Mouse (Mus musculus) neural tube, embryonic 11.5 days (tissue): Measurements from ENCODE around the gene Gnaz. TPM values are rescaled to one million over a fixed set of nuclear protein-coding genes. Genes with fewer than 3 reads are reported as not detected.

ENCODE experiments used
- ATAC-seq: fragments of 200-750 bp; cut with Nextera tagmentation; 2 replicates; pipeline ENCODE4 v1.8.0; 2017; ENCODE audit warnings: moderate number of reproducible peaks, mild to moderate bottlenecking, moderate TSS enrichment, moderate library complexity; ENCODE audit not compliant: insufficient read depth, low FRiP score, low TSS enrichment
- DNase-seq: peaks from one replicate; pipeline ENCODE4 v3.0.0-alpha.2; 2015; ENCODE audit warnings: low spot score
- H3K27ac ChIP-seq: fragments of 300-500 bp; sonication (generic); 2 replicates; pipeline ENCODE4 v1.5.1; 2014; ENCODE audit warnings: low read depth, mild to moderate bottlenecking, low read length
- H3K27me3 ChIP-seq: fragments of 300-500 bp; sonication (generic); 2 replicates; pipeline ENCODE4 v1.6.1; 2014; ENCODE audit warnings: mild to moderate bottlenecking, low read length, mixed read lengths; ENCODE audit not compliant: control insufficient read depth, insufficient read depth
- H3K36me3 ChIP-seq: fragments of 300-500 bp; sonication (generic); 2 replicates; pipeline ENCODE4 v1.6.1; 2014; ENCODE audit warnings: mild to moderate bottlenecking, low read length, moderate library complexity, mixed read lengths; ENCODE audit not compliant: control insufficient read depth, insufficient read depth
- H3K4me1 ChIP-seq: fragments of 300-500 bp; sonication (generic); 2 replicates; pipeline ENCODE4 v1.6.1; 2014; ENCODE audit warnings: low read length, mixed read lengths; ENCODE audit not compliant: control insufficient read depth, insufficient read depth
- H3K4me2 ChIP-seq: fragments of 300-500 bp; sonication (generic); 2 replicates; pipeline ENCODE4 v1.6.1; 2014; ENCODE audit warnings: low read depth, mild to moderate bottlenecking, moderate library complexity
- H3K4me3 ChIP-seq: fragments of 300-500 bp; sonication (generic); 2 replicates; pipeline ENCODE4 v1.5.1; 2014; ENCODE audit warnings: low read depth, low read length
- H3K9ac ChIP-seq: fragments of 300-500 bp; sonication (generic); 2 replicates; pipeline ENCODE4 v1.6.1; 2014; ENCODE audit warnings: mild to moderate bottlenecking, low read length
- H3K9me3 ChIP-seq: fragments of 300-500 bp; sonication (generic); 2 replicates; pipeline ENCODE4 v1.6.1; 2016; ENCODE audit warnings: low read length; ENCODE audit not compliant: control insufficient read depth
- WGBS: fragments of 180-500 bp; shearing (Covaris S2); extraction: QIAGEN DNeasy Blood & Tissue Kit; methylation state at CpG from one replicate; pipeline ENCODE4 v1.1.7; 2014; 5-methylcytosine and 5-hydroxymethylcytosine counted together
- polyA plus RNA-seq: library from polyadenylated mRNA; unstranded; fragments of >200 nt; fragmentation: Nextera tagmentation; extraction: Ambion mirVana; gene quantifications from 2 replicates; pipeline ENCODE4 v1.2.1, GENCODE M21; 2014

Gene Gnaz
- polyA plus RNA-seq, 1 experiment from 2014 or later: 16.0 TPM

GRCm38 (mm10) chr10:74981159-74981558 lies 14.2 kb downstream of the Gnaz start:
- Histone ChIP-seq H3K27me3 (no peaks in the 10 kb centered on the region), H3K4me1 (no peaks in the 10 kb centered on the region), H3K9me3 (no peaks in the 10 kb centered on the region), H3K36me3 (no peaks in the 10 kb centered on the region), H3K27ac (no peak overlapping the region), H3K4me3 (no peak overlapping the region), H3K4me2 (no peak overlapping the region), H3K9ac (no peak overlapping the region)
- 90% methylated on average over 12 of the region's 12 CpGs for WGBS
- no peak for DNase-seq
- ATAC-seq: no peak

- H3K4me3 ChIP-seq: no peak overlapping the region
- no peak overlapping the region for H3K4me2 ChIP-seq
- H3K27ac ChIP-seq: no peak overlapping the region
- no peaks in the 10 kb centered on the region for H3K27me3 ChIP-seq
- H3K36me3 ChIP-seq: no peaks in the 10 kb centered on the region
- no peak overlapping the region for H3K9ac ChIP-seq
- no peaks in the 10 kb centered on the region for H3K9me3 ChIP-seq
- DNase-seq: no peak
- H3K4me1 ChIP-seq: no peaks in the 10 kb centered on the region
- no peak for ATAC-seq
- 73% methylated on average over 8 of the region's 8 CpGs for WGBS
Measured at GRCm38 (mm10) chr10:74983176-74983575, 16.2 kb downstream of the Gnaz start.

GRCm38 (mm10) chr10:74987698-74988470 lies 20.9 kb downstream of the Gnaz start:
- Histone ChIP-seq H3K36me3 (no peaks in the 10 kb centered on the region; the same call in 1 of the 2 replicates), H3K4me1 (no peaks in the 10 kb centered on the region), H3K9me3 (no peaks in the 10 kb centered on the region), H3K27me3 (no peaks in the 10 kb centered on the region), H3K4me3 (no peak overlapping the region), H3K4me2 (no peak overlapping the region), H3K9ac (no peak overlapping the region), H3K27ac (no peak overlapping the region)
- no peak for DNase-seq
- no peak for ATAC-seq
- WGBS: 75% methylated on average over 14 of the region's 14 CpGs

DNA sequence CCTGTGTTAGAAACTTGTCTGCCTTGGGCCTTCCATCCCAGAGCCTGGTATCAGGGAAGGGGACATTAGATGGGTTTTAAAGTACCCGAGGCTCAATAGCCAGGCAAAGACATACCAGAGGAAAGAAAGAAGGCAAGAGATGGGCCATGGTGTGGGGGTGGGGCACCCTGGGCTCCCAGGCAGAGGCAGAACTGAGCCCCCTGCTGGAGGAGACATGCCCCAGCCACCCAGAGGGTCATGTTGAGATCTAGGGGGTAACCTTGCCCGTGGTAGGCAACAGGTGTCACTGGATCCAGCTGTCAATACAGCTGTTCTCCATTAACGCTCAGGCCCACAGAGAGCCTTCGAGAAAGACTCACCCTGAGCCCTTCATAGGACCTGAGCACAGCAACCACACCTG lies 22.8 kb downstream of the Gnaz start:
- DNase-seq: no peak
- H3K27ac ChIP-seq: no peak overlapping the region
- no peak overlapping the region for H3K4me2 ChIP-seq
- no peaks in the 10 kb centered on the region for H3K9me3 ChIP-seq
- WGBS: 71% methylated on average over 4 of the region's 4 CpGs
- H3K4me3 ChIP-seq: no peak overlapping the region
- peaks cover 4% of the 10 kb centered on the region; the same call in 1 of the 2 replicates for H3K4me1 ChIP-seq
- H3K27me3 ChIP-seq: no peaks in the 10 kb centered on the region
- no peak overlapping the region for H3K9ac ChIP-seq
- no peak for ATAC-seq
- H3K36me3 ChIP-seq: no peaks in the 10 kb centered on the region; the same call in 1 of the 2 replicates

GRCm38 (mm10) chr10:74990584-74991322 lies 23.8 kb downstream of the Gnaz start:
- Histone ChIP-seq H3K27me3 (no peaks in the 10 kb centered on the region), H3K36me3 (no peaks in the 10 kb centered on the region; the same call in 1 of the 2 replicates), H3K4me2 (0 out of 2 replicates have a peak overlapping the region, but pooled peaks have one; percentile 10), H3K4me1 (peaks cover 13% of the 10 kb centered on the region), H3K27ac (no peak overlapping the region), H3K4me3 (no peak overlapping the region), H3K9me3 (no peaks in the 10 kb centered on the region), H3K9ac (no peak overlapping the region)
- WGBS: 38% methylated on average over 26 of the region's 26 CpGs
- no peak for ATAC-seq
- DNase-seq: no peak

- Histone ChIP-seq H3K9ac (no peak overlapping the region), H3K27me3 (no peaks in the 10 kb centered on the region), H3K4me1 (peaks cover 20% of the 10 kb centered on the region), H3K36me3 (no peaks in the 10 kb centered on the region; the same call in 1 of the 2 replicates), H3K9me3 (no peaks in the 10 kb centered on the region), H3K4me3 (no peak overlapping the region), H3K27ac (no peak overlapping the region), H3K4me2 (no peak overlapping the region)
- DNase-seq (no peak), ATAC-seq (no peak)
- 10% methylated on average over 5 of the region's 5 CpGs for WGBS
Measured at GRCm38 (mm10) chr10:74994863-74995262, 27.9 kb downstream of the Gnaz start.

- H3K4me3 ChIP-seq: peak overlapping the region; percentile 13
- no peaks in the 10 kb centered on the region for H3K9me3 ChIP-seq
- H3K27me3 ChIP-seq: no peaks in the 10 kb centered on the region
- no peaks in the 10 kb centered on the region; the same call in 1 of the 2 replicates for H3K36me3 ChIP-seq
- H3K4me2 ChIP-seq: peak overlapping the region; percentile 33
- DNase-seq (peak; percentile 67), ATAC-seq (peak; percentile 59)
- peaks cover 20% of the 10 kb centered on the region for H3K4me1 ChIP-seq
- WGBS: 0% methylated on average over 17 of the region's 17 CpGs
- peak overlapping the region; percentile 50; the same call in 1 of the 2 replicates for H3K27ac ChIP-seq
- peak overlapping the region; percentile 35; the same call in 1 of the 2 replicates for H3K9ac ChIP-seq
Measured at GRCm38 (mm10) chr10:74995377-74995776, 28.4 kb downstream of the Gnaz start.

DNA sequence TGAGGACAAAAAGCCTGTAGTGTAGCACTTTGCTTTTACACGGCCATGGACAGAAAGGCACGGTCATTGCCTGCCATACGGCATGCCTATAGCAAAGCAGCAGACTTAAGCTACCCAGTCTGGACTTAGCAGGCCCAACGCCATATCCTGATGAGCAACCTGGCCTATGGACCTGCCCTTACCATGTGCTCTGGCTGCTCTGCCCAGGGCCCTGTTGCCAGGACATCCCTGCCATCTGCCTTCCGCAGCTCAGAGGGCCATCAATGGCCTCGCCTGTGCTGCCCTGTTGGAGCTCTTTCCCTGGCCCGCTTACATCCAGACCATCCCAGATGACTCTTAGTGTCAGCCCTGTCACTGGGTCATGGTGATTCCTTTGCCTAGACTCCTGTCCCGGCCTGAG lies 34.4 kb downstream of the Gnaz start:
- DNase-seq: no peak
- H3K9me3 ChIP-seq: no peaks in the 10 kb centered on the region
- H3K36me3 ChIP-seq: no peaks in the 10 kb centered on the region
- 87% methylated on average over 8 of the region's 8 CpGs for WGBS
- ATAC-seq: no peak
- H3K4me2 ChIP-seq: no peak overlapping the region
- peaks cover 4% of the 10 kb centered on the region; the same call in 1 of the 2 replicates for H3K4me1 ChIP-seq
- no peak overlapping the region for H3K27ac ChIP-seq
- no peaks in the 10 kb centered on the region for H3K27me3 ChIP-seq
- H3K9ac ChIP-seq: no peak overlapping the region
- no peak overlapping the region for H3K4me3 ChIP-seq
